10 mouse cellular contexts compared by ENCODE assay signal in genomic region chr7:135376932-135377331, GRCm38 (mm10). TPM values are rescaled to one million over a fixed set of nuclear protein-coding genes. Genes with fewer than 3 reads are reported as not detected.
A peak's percentile ranks its signal among the peaks of the same experiment; 100 is the strongest.
DNase-seq lines count a peak whose midpoint lies in the region; ATAC-seq and TF ChIP-seq lines count a peak whose summit lies in the region.
"Had no signal": no experiment of that assay in that cellular context is flagged by ENCODE, and none has a peak within 500 bp of the region (broad histone marks: within the 10 kb centered on the region; RNA-seq: fewer than 3 reads in every experiment).

No protein-coding gene starts in this region.

- H3K27me3 ChIP-seq in midbrain, embryonic 13.5 days: peaks cover 2% of the 10 kb centered on the region; the same call in 1 of the 2 replicates

- no peak overlapping the region for H3K27ac ChIP-seq in layer of hippocampus, adult 2 months
- H3K27ac ChIP-seq in cortical plate, adult 2 months (ENCODE audit: insufficient read depth, low read length): no peak overlapping the region
- H3K27ac ChIP-seq in midbrain, embryonic 13.5 days: no peak overlapping the region

- TF ChIP-seq POLR2A in cortical plate, adult 2 months (IDR thresholded peaks at IDR 0.05; ENCODE audit: extremely low read depth, insufficient read depth, low read length): no peak

- DNase-seq in adrenal gland, adult 2 months: peak; percentile 8
- no peak for DNase-seq in adrenal gland, postnatal 4 days (ENCODE audit: low spot score in 2 of 2)
- no peak for DNase-seq in layer of hippocampus, adult 2 months (ENCODE audit: low spot score in 2 of 2)
- no peak for DNase-seq in layer of hippocampus, adult 8-10 months (ENCODE audit: low spot score in 2 of 2)
- peak; percentile 19 to 73 for DNase-seq in spleen, postnatal 4 days (ENCODE audit: low spot score in 2 of 2)

- no peak overlapping the region for H3K9ac ChIP-seq in midbrain, embryonic 13.5 days (replicated peaks)

- peak; percentile 69 for TF ChIP-seq CTCF in layer of hippocampus, adult 2 months (conservative IDR thresholded peaks at IDR 0.05)
- TF ChIP-seq CTCF in cortical plate, adult 2 months (IDR thresholded peaks at IDR 0.05; ENCODE audit: extremely low read depth, insufficient read depth, low read length): 0 out of 2 replicates have a peak, but pooled peaks have one; percentile 8

- no peak for ATAC-seq in activated CD4-positive, CD25-positive, alpha-beta regulatory T cell, adult 4 months
- ATAC-seq in midbrain, embryonic 13.5 days: no peak

- no peak overlapping the region for H3K4me3 ChIP-seq in layer of hippocampus, adult 2 months
- no peak overlapping the region for H3K4me3 ChIP-seq in cortical plate, adult 2 months (ENCODE audit: insufficient read depth, low read length)
- no peak overlapping the region for H3K4me3 ChIP-seq in midbrain, embryonic 13.5 days (replicated peaks)

- H3K36me3 ChIP-seq in midbrain, embryonic 13.5 days: no peaks in the 10 kb centered on the region

- H3K4me1 ChIP-seq in cortical plate, adult 2 months (ENCODE audit: control insufficient read depth, insufficient read depth, low read length): no peaks in the 10 kb centered on the region
- H3K4me1 ChIP-seq in midbrain, embryonic 13.5 days (replicated peaks): no peaks in the 10 kb centered on the region

- no peak overlapping the region for H3K4me2 ChIP-seq in midbrain, embryonic 13.5 days (replicated peaks)

- WGBS in midbrain, embryonic 13.5 days: 69% methylated on average over 5 of the region's 5 CpGs

- H3K9me3 ChIP-seq in midbrain, embryonic 13.5 days: no peaks in the 10 kb centered on the region

RNA-seq across cellular contexts. Expression of gene Foxi2, which starts 33.2 kb away (rescaled TPM):
- total RNA-seq in adrenal gland, adult 2 months (2021): not detected
- not detected in 2 replicates for polyA plus RNA-seq in adrenal gland, adult 2 months (2012; rRNA removed)
- not detected for total RNA-seq in adrenal gland, postnatal 4 days (2021)
- total RNA-seq in layer of hippocampus, adult 2 months (2021): not detected
- total RNA-seq in layer of hippocampus, adult 8-10 months (2022): not detected
- not detected in 2 replicates for polyA plus RNA-seq in cortical plate, adult 2 months (2012; rRNA removed)
- polyA plus RNA-seq in activated CD4-positive, CD25-positive, alpha-beta regulatory T cell, adult 4 months (2017; shearing (Covaris generic)): not detected
- polyA plus RNA-seq in midbrain, embryonic 13.5 days (2015; fragmentation: Nextera tagmentation; extraction: Ambion mirVana): not detected in 2 replicates
- total RNA-seq: heart, postnatal 36 days had no signal
- polyA plus RNA-seq: lung, embryonic 16.5 days had no signal

Comparison
In these comparisons a context has a peak if more than half of its experiments do, and no peak if none do; other contexts are left out.
1. DNase-seq: peak in adrenal gland, adult 2 months (single experiment) and spleen, postnatal 4 days (2 of 2); none in adrenal gland, postnatal 4 days (0 of 2), layer of hippocampus, adult 2 months (0 of 2) and layer of hippocampus, adult 8-10 months (0 of 2).